Mouse (Mus musculus) lung, embryonic 14.5 days (tissue): ENCODE results near the gene Nt5c3b. TPM values are rescaled to one million over a fixed set of nuclear protein-coding genes. Genes with fewer than 3 reads are reported as not detected.

Experiments used
- ATAC-seq: fragments of 200-750 bp; cut with Nextera tagmentation; 2 replicates; pipeline ENCODE4 v1.8.0; 2017; ENCODE audit warnings: mild to moderate bottlenecking, moderate TSS enrichment, moderate library complexity; ENCODE audit not compliant: insufficient read depth
- DNase-seq: peaks from one replicate; pipeline ENCODE4 v3.0.0-alpha.2; 2015
- H3K27ac ChIP-seq: fragments of 300-500 bp; sonication (generic); 2 replicates; pipeline ENCODE4 v1.5.1; 2014; ENCODE audit warnings: low read depth, mild to moderate bottlenecking, moderate library complexity
- H3K27me3 ChIP-seq: fragments of 300-500 bp; sonication (generic); 2 replicates; pipeline ENCODE4 v1.6.1; 2014; ENCODE audit warnings: low read length, control low read depth; ENCODE audit not compliant: insufficient read depth
- H3K36me3 ChIP-seq: fragments of 300-500 bp; sonication (generic); 2 replicates; pipeline ENCODE4 v1.6.1; 2014; ENCODE audit warnings: control low read depth; ENCODE audit not compliant: insufficient read depth
- H3K4me1 ChIP-seq: fragments of 300-500 bp; sonication (generic); 2 replicates; pipeline ENCODE4 v1.6.1; 2014; ENCODE audit warnings: antibody characterized with exemption, control low read depth; ENCODE audit not compliant: insufficient read depth
- H3K4me2 ChIP-seq: fragments of 300-500 bp; sonication (generic); 2 replicates; pipeline ENCODE4 v1.6.1; 2014; ENCODE audit warnings: mild to moderate bottlenecking
- H3K4me3 ChIP-seq: fragments of 300-500 bp; sonication (generic); 2 replicates; pipeline ENCODE4 v1.5.1; 2014; ENCODE audit warnings: low read depth, low read length
- H3K9ac ChIP-seq: fragments of 300-500 bp; sonication (generic); 2 replicates; pipeline ENCODE4 v1.6.1; 2014
- H3K9me3 ChIP-seq: fragments of 300-500 bp; sonication (generic); 2 replicates; pipeline ENCODE4 v1.6.1; 2016; ENCODE audit warnings: low read depth, low read length, control low read depth
- CTCF ChIP-seq: IDR thresholded peaks from 2 replicates; pipeline ENCODE4 v1.5.1; 2016; ENCODE audit warnings: antibody characterized with exemption, low read depth
- WGBS: fragments of 180-500 bp; shearing (Covaris S2); extraction: QIAGEN DNeasy Blood & Tissue Kit; methylation state at CpG from one replicate; pipeline ENCODE4 v1.1.7; 2014; 5-methylcytosine and 5-hydroxymethylcytosine counted together
- polyA plus RNA-seq: library from polyadenylated mRNA; unstranded; fragments of >200 nt; fragmentation: Nextera tagmentation; extraction: Ambion mirVana; gene quantifications from 2 replicates; pipeline ENCODE4 v1.2.1, GENCODE M21; 2014

The Nt5c3b gene
- polyA plus RNA-seq, 1 experiment from 2014 or later = 136 TPM

DNA sequence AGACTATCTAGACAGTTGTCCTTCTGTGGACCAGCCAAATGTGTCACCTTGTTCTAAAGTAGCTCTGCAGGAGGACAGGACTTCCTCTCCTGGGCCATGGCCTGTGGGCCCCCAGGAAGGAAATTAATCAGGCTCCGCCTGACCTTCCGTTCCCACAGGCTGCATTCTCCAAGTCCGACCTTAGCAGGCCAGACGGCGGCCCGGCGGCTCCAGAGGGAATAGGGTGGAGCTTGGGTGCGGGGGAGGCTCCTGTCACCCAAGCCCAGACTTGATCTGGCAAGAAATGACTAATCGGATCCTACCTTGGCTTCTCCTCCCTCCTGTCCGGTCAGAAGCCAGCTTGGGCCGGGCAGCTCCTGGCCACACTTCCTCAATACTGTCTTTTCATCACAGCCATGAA lies 46.4 kb downstream of the Nt5c3b start:
- Histone ChIP-seq H3K27ac (peak overlapping the region; percentile 90; the same call in 1 of the 2 replicates), H3K4me3 (peak overlapping the region; percentile 72), H3K9ac (peak overlapping the region; percentile 34; the same call in 1 of the 2 replicates), H3K9me3 (no peaks in the 10 kb centered on the region), H3K4me2 (peak overlapping the region; percentile 78), H3K27me3 (no peaks in the 10 kb centered on the region), H3K36me3 (no peaks in the 10 kb centered on the region), H3K4me1 (peaks cover 32% of the 10 kb centered on the region)
- peak; percentile 45 for DNase-seq
- no peak for TF ChIP-seq CTCF
- ATAC-seq = no peak
- 28% methylated on average over 11 of the region's 11 CpGs for WGBS

DNA sequence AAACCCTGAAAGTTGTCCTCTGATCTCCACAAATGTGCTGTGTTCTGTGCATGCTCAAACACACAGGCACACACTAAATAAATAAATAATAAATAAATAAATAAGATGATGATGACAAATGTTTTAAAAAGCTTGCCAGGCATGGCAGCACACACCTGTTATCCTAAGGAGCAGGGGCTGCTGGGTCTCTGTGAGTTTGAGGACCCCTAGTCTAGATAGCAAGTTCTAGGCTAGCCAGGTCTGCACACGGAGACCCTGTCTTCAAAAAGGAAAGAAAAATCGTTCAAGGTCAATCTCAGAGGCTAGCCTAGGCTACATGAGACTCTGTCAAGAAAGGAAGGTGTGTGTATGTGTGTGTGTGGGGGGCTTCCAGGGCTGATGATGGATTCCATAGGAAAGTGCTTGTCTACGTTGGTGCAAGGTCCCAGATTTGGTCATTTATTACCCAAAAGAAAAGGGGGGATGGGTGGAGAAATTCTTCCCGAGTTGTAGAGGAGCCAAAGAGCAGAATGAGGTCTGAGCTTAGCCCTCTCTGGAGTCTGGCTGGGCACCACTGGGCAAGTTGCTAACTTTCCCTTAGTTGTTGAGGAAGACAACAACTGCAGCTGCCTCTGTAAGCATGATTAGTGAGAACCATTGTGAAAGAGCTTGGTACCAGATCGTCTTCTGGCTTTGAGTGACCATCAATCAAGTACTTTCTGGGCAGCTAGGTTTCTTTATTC lies 47.1 kb downstream of the Nt5c3b start:
- DNase-seq (no peak), ATAC-seq (no peak)
- Histone ChIP-seq H3K27ac (peak overlapping the region; percentile 90; the same call in 1 of the 2 replicates), H3K36me3 (no peaks in the 10 kb centered on the region), H3K4me3 (peak overlapping the region; percentile 72), H3K27me3 (no peaks in the 10 kb centered on the region), H3K4me1 (peaks cover 38% of the 10 kb centered on the region), H3K9ac (no peak overlapping the region), H3K9me3 (no peaks in the 10 kb centered on the region), H3K4me2 (peak overlapping the region; percentile 78)
- 42% methylated on average over 5 of the region's 5 CpGs for WGBS
- no peak for TF ChIP-seq CTCF

DNA sequence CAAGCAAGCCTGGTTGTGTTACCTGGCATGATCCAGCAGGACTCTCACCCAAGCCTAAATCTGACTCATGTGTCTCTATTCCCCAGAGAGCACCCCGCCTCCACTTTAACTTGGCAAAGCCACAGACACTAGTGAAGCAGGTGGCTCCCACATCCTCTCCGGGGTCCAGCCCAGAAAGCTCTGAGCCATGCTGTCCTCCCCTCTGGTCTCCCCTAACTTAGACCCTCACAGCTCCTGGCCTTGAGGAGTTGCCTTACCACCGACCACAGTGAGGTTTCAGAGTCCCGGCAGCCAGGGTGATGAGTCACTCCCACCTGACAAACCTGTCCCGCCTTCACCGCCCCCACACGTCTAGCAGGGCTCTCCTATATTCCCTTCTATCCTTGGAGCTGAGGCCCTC lies 47.9 kb downstream of the Nt5c3b start:
- TF ChIP-seq CTCF = no peak
- H3K36me3 ChIP-seq = no peaks in the 10 kb centered on the region

DNA sequence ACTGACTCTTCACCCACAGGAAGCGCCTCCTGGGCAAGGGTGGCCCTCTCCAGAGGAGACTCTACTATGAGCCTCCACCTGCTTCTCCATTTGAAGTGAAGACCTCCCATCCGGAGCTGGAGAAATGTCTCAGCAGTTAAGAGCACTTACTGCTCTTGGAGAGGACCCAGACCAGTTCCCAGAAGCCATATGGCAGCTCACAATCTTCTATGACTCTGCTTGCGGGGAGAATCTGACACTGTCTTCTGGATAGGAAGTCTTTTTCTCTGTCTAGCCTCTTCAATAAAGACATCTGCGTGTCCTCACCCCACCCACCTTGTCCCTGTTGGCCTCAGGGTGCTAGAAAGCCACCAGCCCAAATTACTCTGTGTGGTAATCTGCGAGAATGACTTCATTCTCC lies 48.6 kb downstream of the Nt5c3b start:
- H3K27me3 ChIP-seq = no peaks in the 10 kb centered on the region
- H3K9ac ChIP-seq = no peak overlapping the region
- TF ChIP-seq CTCF = no peak
- H3K4me3 ChIP-seq = no peak overlapping the region
- 71% methylated on average over 5 of the region's 5 CpGs for WGBS
- H3K4me1 ChIP-seq = peaks cover 48% of the 10 kb centered on the region
- no peaks in the 10 kb centered on the region for H3K36me3 ChIP-seq
- no peaks in the 10 kb centered on the region for H3K9me3 ChIP-seq
- DNase-seq (no peak), ATAC-seq (no peak)
- H3K27ac ChIP-seq = no peak overlapping the region
- no peak overlapping the region for H3K4me2 ChIP-seq

More for the DNA sequence above, 47.9 kb downstream of the Nt5c3b start:
- Histone ChIP-seq H3K4me3 (no peak overlapping the region), H3K4me2 (no peak overlapping the region), H3K9ac (no peak overlapping the region), H3K4me1 (peaks cover 40% of the 10 kb centered on the region), H3K27me3 (no peaks in the 10 kb centered on the region), H3K9me3 (no peaks in the 10 kb centered on the region), H3K27ac (no peak overlapping the region)
- ATAC-seq = no peak
- WGBS = 54% methylated on average over 7 of the region's 7 CpGs
- DNase-seq = no peak

DNA sequence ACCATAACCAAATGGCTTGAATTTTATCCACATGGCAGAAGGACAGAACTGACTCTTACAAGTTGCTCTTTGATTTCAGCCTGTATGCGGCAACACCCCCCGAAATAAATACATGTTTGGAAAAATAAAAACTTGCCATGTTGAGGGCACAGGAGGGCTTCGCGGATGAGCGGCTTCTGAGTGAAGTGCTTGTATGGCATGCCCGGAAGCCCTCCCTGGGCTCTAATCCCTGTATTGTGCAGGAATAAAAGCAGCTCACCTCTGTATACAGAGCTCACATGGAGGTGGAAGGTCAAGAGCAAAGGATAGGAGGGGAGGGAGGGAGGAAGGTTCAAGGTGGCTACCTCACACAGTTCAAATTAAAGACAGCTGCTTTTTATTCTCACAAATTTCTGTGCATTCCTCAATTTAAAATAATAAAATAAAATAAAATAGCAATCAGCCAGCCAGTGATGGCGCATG lies 49.7 kb downstream of the Nt5c3b start:
- H3K27ac ChIP-seq = no peak overlapping the region; the same call in 1 of the 2 replicates
- peaks cover 54% of the 10 kb centered on the region for H3K4me1 ChIP-seq

DNA sequence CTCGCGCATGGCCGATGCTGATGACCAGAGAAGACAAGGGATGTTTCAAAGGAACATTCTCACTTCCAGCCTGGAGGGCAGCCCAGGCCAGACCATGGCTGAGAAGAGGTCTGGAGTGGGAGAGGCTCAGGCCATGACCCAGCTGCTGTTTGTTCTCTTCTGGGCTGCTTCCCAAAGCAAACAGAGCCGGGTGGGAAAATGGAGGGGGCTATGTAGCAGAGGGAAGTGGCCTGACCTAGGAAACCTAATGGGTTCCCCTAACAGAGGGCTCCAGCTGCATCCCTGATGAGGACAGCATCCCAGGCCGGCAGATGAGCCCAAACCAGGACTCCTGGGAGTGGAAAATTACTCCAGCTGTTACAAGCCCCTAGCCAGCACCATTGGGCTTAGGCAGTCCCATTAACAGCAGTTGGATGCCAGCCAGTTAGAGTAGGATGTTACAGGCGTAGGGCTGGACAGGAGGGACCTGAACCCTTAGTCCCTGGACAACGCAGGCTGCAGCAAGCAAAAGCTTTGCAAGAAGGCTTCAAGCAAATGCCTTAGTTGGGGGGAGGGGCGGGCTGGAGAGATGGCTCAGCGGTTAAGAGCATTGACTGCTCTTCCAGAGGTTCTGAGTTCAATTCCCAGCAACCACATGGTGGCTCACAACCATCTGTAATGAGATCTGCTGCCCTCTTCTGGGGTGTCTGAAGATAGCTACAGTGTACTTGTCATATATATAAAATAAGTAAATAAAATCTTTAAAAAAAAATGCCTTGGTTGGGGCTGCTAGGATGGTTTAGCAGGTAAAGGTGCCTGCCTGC lies 50.3 kb downstream of the Nt5c3b start:
- TF ChIP-seq CTCF = no peak
- Histone ChIP-seq H3K4me1 (peaks cover 55% of the 10 kb centered on the region), H3K9me3 (no peaks in the 10 kb centered on the region), H3K27me3 (no peaks in the 10 kb centered on the region), H3K4me2 (peak overlapping the region; percentile 26; the same call in 1 of the 2 replicates), H3K27ac (peak overlapping the region; percentile 76; the same call in 1 of the 2 replicates), H3K36me3 (no peaks in the 10 kb centered on the region), H3K4me3 (no peak overlapping the region), H3K9ac (no peak overlapping the region)
- 33% methylated on average over 9 of the region's 9 CpGs for WGBS
- DNase-seq (peak; percentile 85), ATAC-seq (peak; percentile 52)

More for the DNA sequence above, 49.7 kb downstream of the Nt5c3b start:
- H3K4me3 ChIP-seq = no peak overlapping the region
- no peak overlapping the region for H3K9ac ChIP-seq
- ATAC-seq (no peak), DNase-seq (no peak)
- no peaks in the 10 kb centered on the region for H3K27me3 ChIP-seq
- H3K9me3 ChIP-seq = no peaks in the 10 kb centered on the region
- TF ChIP-seq CTCF = no peak
- H3K4me2 ChIP-seq = no peak overlapping the region
- H3K36me3 ChIP-seq = no peaks in the 10 kb centered on the region
- WGBS = 83% methylated on average over 7 of the region's 7 CpGs
